Mouse (Mus musculus): Measurements from ENCODE around the gene Espn.

DNA sequence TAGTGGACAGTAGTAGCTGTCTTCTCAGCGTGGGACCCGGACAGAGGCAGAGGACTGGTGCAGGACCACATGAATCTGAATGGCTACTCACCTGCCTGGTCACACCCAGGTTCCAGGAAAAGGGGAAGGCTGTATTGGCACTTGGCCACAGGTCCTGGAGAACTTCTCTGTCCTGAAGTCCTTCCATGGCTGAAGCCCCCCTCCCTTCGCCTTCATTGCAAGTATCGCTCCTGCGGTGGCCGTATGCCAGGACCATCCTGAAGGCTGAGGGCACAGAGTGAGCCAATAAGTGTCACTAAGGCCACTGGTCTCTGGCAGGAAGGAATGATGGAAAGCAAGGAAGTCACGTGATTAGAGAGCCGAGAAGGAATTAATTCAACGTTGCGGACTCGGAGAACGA, 57.9 kb downstream of the Espn start:
- TF ChIP-seq EP300 (optimal IDR thresholded peaks at IDR 0.05) (no peak), CTCF (IDR thresholded peaks at IDR 0.05; ENCODE audit: low read depth) (no peak)

Measured in stomach, postnatal 0 days (tissue).